In genomic region chr7:91090830-91091683, GRCm38 (mm10) we compare ENCODE assay signal across 7 mouse cellular contexts.
A peak's percentile ranks its signal among the peaks of the same experiment; 100 is the strongest.
DNase-seq lines count a peak whose midpoint lies in the region; ATAC-seq lines count a peak whose summit lies in the region.

No protein-coding gene starts in this region.

- no peak for ATAC-seq in megakaryocyte, adult 5-6 weeks (ENCODE audit: poor library complexity, severe bottlenecking)
- no peak for ATAC-seq in erythroblast, adult 5-6 weeks (replicated peaks; ENCODE audit: low FRiP score, poor library complexity, severe bottlenecking)

- peak overlapping the region; percentile 77 for H3K4me3 ChIP-seq in megakaryocyte, embryonic 14.5 days (replicated peaks)

- H3K4me1 ChIP-seq in megakaryocyte, embryonic 14.5 days: peaks cover 9% of the 10 kb centered on the region; the same call in 1 of the 2 replicates

- peaks cover 13% of the 10 kb centered on the region for H3K27me3 ChIP-seq in megakaryocyte, embryonic 14.5 days (replicated peaks)

- peak; percentile 29 for DNase-seq in forelimb bud, embryonic 11.5 days (ENCODE audit: low read depth, low spot score)
- peak; percentile 16 to 38 for DNase-seq in left cerebral cortex, adult 8-10 months (ENCODE audit: low spot score in 2 of 2)
- DNase-seq in retina, embryonic 14.5 days (ENCODE audit: low spot score): peak; percentile 39
- DNase-seq in adrenal gland, adult 2 months: no peak

- H3K36me3 ChIP-seq in megakaryocyte, embryonic 14.5 days (replicated peaks; ENCODE audit: low read length): no peaks in the 10 kb centered on the region

- H3K9me3 ChIP-seq in megakaryocyte, embryonic 14.5 days: no peaks in the 10 kb centered on the region
